Mouse (Mus musculus): Measurements from ENCODE around the gene Cct8l1. TPM values are rescaled to one million over a fixed set of nuclear protein-coding genes. Genes with fewer than 3 reads are reported as not detected.

Cct8l1 gene
- not detected in 2 replicates for polyA plus RNA-seq (2015; fragmentation: Nextera tagmentation; extraction: Ambion mirVana)

GRCm38 (mm10) chr5:25515767-25516166 is at the start of gene Cct8l1:
Gene Cct8l1, plus strand, starts transcription at chr5:25516067.

DNA sequence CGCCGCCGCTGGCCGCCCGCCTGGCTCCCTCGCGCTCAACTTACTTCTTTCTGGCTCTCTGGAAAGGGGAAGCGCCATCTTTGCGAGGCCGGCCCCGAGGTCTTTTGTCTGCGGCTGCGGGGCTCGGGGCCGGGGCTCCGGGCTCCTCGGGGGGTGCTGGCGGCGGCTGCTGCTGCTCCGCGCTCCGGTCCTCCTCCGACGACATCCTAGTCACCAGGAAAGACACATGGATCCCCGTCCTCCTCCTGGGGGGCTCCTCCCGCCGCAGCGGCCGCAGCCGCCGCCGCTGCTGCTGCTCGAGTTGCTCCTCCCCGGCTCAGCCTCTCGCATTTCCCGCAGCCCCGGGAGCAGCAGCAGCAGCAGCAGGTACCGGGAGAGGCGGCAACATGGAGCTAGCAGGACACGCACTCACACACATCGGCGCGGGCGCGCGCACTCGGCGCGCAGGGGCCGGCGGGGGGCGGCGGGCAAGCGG is 17.5 kb upstream of the Cct8l1 start, which contains the start of gene Kmt2c:
TSS of gene Kmt2c (minus strand) at position 438 of the 475 bp plus-strand sequence.

Other genes with a start within 250 kb of the Cct8l1 start
- 5.9 and 6.2 TPM in 2 replicates for gene Kmt2c, start 17.3 kb upstream of the Cct8l1 start, polyA plus RNA-seq (2015; fragmentation: Nextera tagmentation; extraction: Ambion mirVana)
- gene Xrcc2, start 189.8 kb downstream of the Cct8l1 start, polyA plus RNA-seq (2015; fragmentation: Nextera tagmentation; extraction: Ambion mirVana) = 2.1 and 2.4 TPM in 2 replicates
- gene Actr3b, start 243.9 kb downstream of the Cct8l1 start, polyA plus RNA-seq (2015; fragmentation: Nextera tagmentation; extraction: Ambion mirVana) = 0.71 and 0.87 TPM in 2 replicates